Mouse (Mus musculus): Measurements from ENCODE around the gene Adcy9.

GRCm38 (mm10) chr16:4341316-4342062, 78.8 kb downstream of the Adcy9 start:
- TF ChIP-seq CTCF (conservative IDR thresholded peaks at IDR 0.05; ENCODE audit: insufficient read depth, insufficient read length, low read depth, low read length) = no peak
- no peak for TF ChIP-seq POLR2A (IDR thresholded peaks at IDR 0.05; ENCODE audit: low read depth, low read length)

Data from kidney, adult 2 months (tissue).